Mouse (Mus musculus) G1E (cell line): ENCODE results near the gene Txndc11. TPM values are rescaled to one million over a fixed set of nuclear protein-coding genes. Genes with fewer than 3 reads are reported as not detected.

Source experiments
- ATAC-seq: 2 replicates; pipeline ENCODE4 v1.8.0; 2016; ENCODE audit warnings: mild to moderate bottlenecking; ENCODE audit not compliant: insufficient number of reproducible peaks, poor library complexity, low FRiP score, severe bottlenecking; ENCODE audit errors: extremely low read depth
- DNase-seq: peaks from one replicate; pipeline ENCODE4 v3.0.0; 2012; ENCODE audit warnings: low spot score
- H3K27me3 ChIP-seq: 2 replicates; pipeline ENCODE4 v1.6.1; 2012; ENCODE audit warnings: mild to moderate bottlenecking, low read length, inconsistent platforms; ENCODE audit not compliant: insufficient read depth
- H3K36me3 ChIP-seq: replicated peaks from 2 replicates; pipeline ENCODE3; 2012; ENCODE audit warnings: mild to moderate bottlenecking, inconsistent platforms
- H3K4me1 ChIP-seq: 2 replicates; pipeline ENCODE4 v1.6.1; 2012; ENCODE audit warnings: low read depth, low read length, inconsistent platforms, mixed read lengths; ENCODE audit not compliant: insufficient read depth
- H3K4me3 ChIP-seq: 2 replicates; pipeline ENCODE4 v1.5.1; 2012; ENCODE audit warnings: low read depth, mild to moderate bottlenecking, inconsistent platforms, low read length, moderate library complexity, mixed read lengths
- H3K9me3 ChIP-seq: replicated peaks from 2 replicates; pipeline ENCODE4 v1.6.1; 2012; ENCODE audit warnings: inconsistent platforms
- CTCF ChIP-seq: IDR thresholded peaks from 2 replicates; pipeline ENCODE4 v1.5.1; 2012; ENCODE audit warnings: low read depth, low read length, inconsistent platforms, mixed read lengths
- GATA1 ChIP-seq: IDR thresholded peaks from 2 replicates; pipeline ENCODE4 v1.6.1; 2012; ENCODE audit warnings: borderline replicate concordance, low read length, inconsistent platforms, mixed read lengths
- GATA2 ChIP-seq: IDR thresholded peaks from 2 replicates; pipeline ENCODE4 v1.6.1; 2012; ENCODE audit warnings: low read depth, low read length, inconsistent platforms, borderline replicate concordance
- POLR2AphosphoS5 ChIP-seq: IDR thresholded peaks from 2 replicates; pipeline ENCODE4 v1.6.1; 2012; ENCODE audit warnings: low read depth, low read length, inconsistent platforms; ENCODE audit not compliant: insufficient replicate concordance
- TAL1 ChIP-seq: conservative IDR thresholded peaks from 2 replicates; pipeline ENCODE4 v1.6.1; 2012; ENCODE audit warnings: low read depth, low read length, inconsistent platforms, mixed read lengths
- polyA plus RNA-seq: library from polyadenylated mRNA; stranded (reverse); fragments of >175 nt; gene quantifications from 2 replicates; pipeline ENCODE4 v1.2.3, GENCODE M21; 2012
- total RNA-seq, 2 experiments: library from RNA; stranded (forward) in 1 of 2; stranded (reverse) in 1 of 2; fragments of 200-1000 nt in 1 of 2; fragments of >200 nt in 1 of 2; fragmentation: Nextera tagmentation in 1 of 2; gene quantifications; 2 replicates each; pipeline ENCODE4 v1.2.3; 2014 to 2017

Gene Txndc11
- total and polyA plus RNA-seq, 3 experiments = 19.2 to 43.3 (median 27.0) TPM

DNA sequence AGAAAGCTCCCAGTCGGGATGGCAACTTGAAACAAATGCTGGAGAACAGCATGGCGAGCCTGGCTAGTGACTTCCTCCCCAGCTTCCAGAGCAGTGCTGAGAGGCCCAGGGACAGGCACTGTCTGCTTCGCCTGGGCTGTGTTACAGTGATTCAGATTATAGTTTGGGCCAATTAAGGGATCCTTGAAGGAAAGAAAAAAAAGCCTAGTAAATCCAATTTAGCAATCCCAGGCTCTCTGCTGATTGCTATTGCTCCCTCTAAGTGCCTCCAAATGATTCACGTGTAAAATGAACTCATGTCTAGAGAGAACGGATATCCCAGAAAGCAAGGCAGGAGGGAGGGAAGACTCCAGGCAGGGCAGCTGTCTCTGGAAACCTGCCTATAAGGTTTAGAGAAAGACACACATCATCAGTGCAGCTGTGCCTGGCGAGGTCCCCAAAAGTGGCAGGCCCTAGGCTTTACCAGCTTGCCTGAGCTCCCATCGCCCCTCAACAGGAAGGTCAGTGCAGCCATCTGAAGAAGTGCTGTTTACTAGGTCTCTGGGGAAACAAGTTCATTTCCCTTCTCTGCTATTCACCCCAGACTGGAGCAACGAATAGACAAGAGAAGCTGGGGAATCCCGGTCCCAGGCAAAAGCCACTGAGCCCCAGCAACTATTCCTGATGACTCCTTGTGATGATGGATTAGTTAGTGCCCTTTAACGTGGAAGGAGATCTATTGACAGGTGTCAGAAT lies 43.4 kb downstream of the Txndc11 start:
- TF ChIP-seq CTCF (no peak), POLR2AphosphoS5 (no peak), TAL1 (no peak), GATA1 (no peak), GATA2 (no peak)
- no peaks in the 10 kb centered on the region for H3K9me3 ChIP-seq
- H3K4me3 ChIP-seq = no peak overlapping the region
- no peaks in the 10 kb centered on the region for H3K27me3 ChIP-seq
- H3K4me1 ChIP-seq = 0 out of 2 replicates have a peak, but pooled peaks cover 2% of the 10 kb centered on the region
- no peak for ATAC-seq
- no peak for DNase-seq
- peaks cover 98% of the 10 kb centered on the region for H3K36me3 ChIP-seq

DNA sequence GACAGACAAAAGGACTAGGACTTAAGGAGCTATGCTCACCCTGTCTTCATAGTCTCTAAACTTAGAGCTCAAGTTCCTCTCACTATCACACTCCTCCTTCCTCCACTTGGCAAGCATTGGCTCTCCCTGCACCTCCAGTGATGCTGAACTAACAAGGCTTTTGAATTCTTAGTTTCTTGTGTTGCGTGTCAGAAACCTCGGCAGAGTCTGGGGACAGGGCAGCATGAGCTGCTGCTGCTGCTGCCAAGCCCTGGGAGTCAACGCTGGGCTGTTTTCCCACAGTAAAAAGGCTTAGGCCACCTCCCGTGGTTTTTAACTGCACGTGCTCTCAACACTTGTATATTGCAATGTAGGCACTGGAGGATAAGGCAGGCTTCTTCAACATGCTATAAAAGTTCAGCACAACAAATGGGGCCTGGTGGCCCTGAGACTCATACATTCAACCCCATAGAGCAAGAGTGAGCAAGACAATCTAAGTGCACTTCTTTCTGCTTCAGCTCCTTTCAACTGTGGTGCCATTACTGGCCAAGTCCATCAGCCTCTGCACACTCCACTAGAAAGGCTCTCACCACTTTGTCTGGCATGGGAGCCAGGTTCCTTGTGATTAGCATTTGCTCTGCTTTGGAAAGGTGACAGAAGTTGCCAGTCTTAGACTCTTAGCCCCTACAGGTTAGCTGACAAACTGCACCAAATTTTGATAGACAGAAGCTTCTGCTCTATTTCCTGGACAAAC lies 47.4 kb downstream of the Txndc11 start:
- no peak for DNase-seq
- TF ChIP-seq CTCF (no peak), GATA1 (no peak), GATA2 (no peak), TAL1 (no peak), POLR2AphosphoS5 (no peak)
- Histone ChIP-seq H3K9me3 (no peaks in the 10 kb centered on the region), H3K27me3 (no peaks in the 10 kb centered on the region), H3K36me3 (peaks cover 96% of the 10 kb centered on the region), H3K4me1 (no peaks in the 10 kb centered on the region), H3K4me3 (no peak overlapping the region)
- ATAC-seq = no peak

DNA sequence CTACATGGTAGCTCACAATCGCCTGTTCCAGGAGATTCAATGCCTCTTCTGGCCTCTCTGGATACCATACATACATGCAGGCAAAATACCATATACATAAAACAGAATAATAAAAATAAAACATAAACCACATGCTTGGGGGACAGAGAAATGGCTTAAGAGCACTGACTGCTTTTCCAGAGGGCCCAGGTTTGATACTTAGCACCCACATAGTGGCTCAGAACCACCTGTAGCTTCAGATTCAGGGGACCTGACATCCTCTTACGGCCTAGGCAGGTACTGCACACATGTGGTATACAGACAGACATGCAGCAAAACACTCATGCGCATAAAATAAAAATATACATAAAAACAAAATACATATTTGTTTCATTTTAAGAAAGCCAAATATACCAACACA lies 48.2 kb downstream of the Txndc11 start:
- TF ChIP-seq TAL1 = no peak
- no peak for TF ChIP-seq CTCF
- TF ChIP-seq GATA2 = no peak
- TF ChIP-seq GATA1 = no peak
- no peak for TF ChIP-seq POLR2AphosphoS5
- Histone ChIP-seq H3K9me3 (no peaks in the 10 kb centered on the region), H3K4me3 (no peak overlapping the region), H3K27me3 (no peaks in the 10 kb centered on the region), H3K36me3 (peaks cover 96% of the 10 kb centered on the region), H3K4me1 (no peaks in the 10 kb centered on the region)
- no peak for DNase-seq
- ATAC-seq = no peak

DNA sequence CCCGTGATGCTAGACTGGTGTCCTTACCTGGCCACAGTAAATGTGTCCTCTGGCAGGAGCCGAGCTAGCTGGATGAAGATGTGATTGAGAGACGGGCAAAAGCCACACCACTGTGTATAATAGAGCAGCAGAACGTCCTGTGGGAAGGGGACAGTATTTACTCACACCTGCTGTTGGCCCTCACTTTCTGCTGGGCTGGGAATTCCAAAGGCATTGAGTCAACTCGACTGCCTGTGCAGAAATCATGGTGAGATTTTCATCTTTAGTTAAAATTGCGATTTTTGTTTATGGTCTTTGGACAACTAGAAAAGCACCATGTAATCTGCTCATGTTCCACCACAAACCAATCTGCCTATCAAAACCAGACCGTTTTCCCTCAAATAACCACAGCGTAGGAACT lies 50.3 kb downstream of the Txndc11 start:
- Histone ChIP-seq H3K4me3 (no peak overlapping the region), H3K9me3 (no peaks in the 10 kb centered on the region), H3K27me3 (no peaks in the 10 kb centered on the region), H3K36me3 (peaks cover 98% of the 10 kb centered on the region), H3K4me1 (no peaks in the 10 kb centered on the region)
- TF ChIP-seq GATA2 (no peak), GATA1 (no peak), CTCF (no peak), POLR2AphosphoS5 (no peak), TAL1 (no peak)
- ATAC-seq = no peak
- DNase-seq = no peak

DNA sequence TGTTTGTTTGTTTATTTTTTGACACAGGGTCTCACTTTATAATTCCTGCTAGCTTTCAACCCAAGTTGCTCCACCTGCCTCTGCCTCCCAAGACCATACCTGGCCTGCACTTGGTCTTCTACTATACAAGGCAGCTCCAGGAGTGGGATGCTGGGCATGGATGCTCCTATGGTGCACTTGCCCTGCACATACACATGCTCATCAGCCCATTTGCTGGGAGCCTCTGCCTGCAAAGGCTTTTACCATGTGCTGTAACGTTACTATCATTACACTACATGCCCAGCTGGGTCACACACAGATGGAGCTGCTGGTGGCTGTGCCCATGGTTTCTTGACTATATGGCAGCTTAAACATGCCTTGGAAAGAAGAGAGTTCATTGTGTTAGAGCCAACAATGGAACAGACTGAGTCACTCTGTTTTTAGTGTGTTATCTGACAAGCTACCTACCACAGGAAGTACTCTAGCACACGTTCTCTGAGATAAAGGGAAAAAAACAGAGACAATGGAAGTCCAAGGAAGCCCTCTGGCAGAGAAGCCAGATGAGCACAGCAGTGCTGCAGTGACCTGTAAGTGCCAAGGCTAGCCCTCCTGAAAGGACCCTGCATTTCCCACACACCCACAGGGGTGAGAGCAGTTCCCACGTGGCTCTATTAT lies 56.1 kb downstream of the Txndc11 start:
- H3K4me1 ChIP-seq = peaks cover 2% of the 10 kb centered on the region; the same call in 1 of the 2 replicates
- no peak for TF ChIP-seq CTCF
- TF ChIP-seq TAL1 = no peak
- no peak for TF ChIP-seq POLR2AphosphoS5
- no peak for TF ChIP-seq GATA1
- no peak for TF ChIP-seq GATA2
- DNase-seq = no peak
- peaks cover 97% of the 10 kb centered on the region for H3K36me3 ChIP-seq
- no peaks in the 10 kb centered on the region for H3K27me3 ChIP-seq
- no peaks in the 10 kb centered on the region for H3K9me3 ChIP-seq
- no peak overlapping the region for H3K4me3 ChIP-seq
- ATAC-seq = peak; percentile 28; the same call in 1 of the 2 replicates

DNA sequence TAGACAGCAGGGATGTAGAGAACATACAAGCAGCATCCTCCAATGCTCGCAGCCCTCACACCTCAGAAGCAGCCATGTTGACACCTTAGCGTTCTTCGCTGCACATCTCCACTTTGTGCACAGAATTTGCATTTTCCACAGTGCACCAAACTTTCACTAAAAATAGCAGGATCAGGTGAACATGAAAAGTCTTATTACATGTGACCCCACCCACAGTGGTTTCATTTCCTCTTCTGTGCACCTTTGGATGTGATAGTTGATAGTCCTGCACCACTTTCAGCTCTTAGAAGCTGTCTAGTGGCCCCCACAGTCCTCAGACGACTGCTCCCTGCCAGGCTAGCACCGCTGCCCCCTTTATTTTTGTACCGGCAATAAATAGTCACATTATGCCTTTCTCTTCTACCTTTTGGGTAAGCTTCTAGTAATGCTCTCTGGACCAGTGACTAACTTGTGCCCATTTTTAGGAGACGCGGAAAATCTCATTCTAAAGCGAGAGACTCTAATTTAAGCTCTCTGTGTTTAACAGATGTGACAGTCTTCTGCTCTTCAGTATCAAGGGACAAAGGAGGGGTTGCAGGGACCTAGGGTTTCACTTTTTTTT lies 56.7 kb downstream of the Txndc11 start:
- ATAC-seq (no peak), DNase-seq (no peak)
- H3K4me3 ChIP-seq = no peak overlapping the region
- no peaks in the 10 kb centered on the region for H3K9me3 ChIP-seq
- peaks cover 2% of the 10 kb centered on the region; the same call in 1 of the 2 replicates for H3K4me1 ChIP-seq
- H3K36me3 ChIP-seq = peaks cover 97% of the 10 kb centered on the region
- TF ChIP-seq GATA2 (no peak), CTCF (no peak), TAL1 (no peak), GATA1 (no peak), POLR2AphosphoS5 (no peak)
- no peaks in the 10 kb centered on the region for H3K27me3 ChIP-seq
